Mouse (Mus musculus) limb, embryonic 10.5 days (tissue): ENCODE measurements around the gene Fam20b. TPM values are rescaled to one million over a fixed set of nuclear protein-coding genes. Genes with fewer than 3 reads are reported as not detected.

Source experiments
- DNase-seq: peaks from one replicate; pipeline ENCODE4 v3.0.0-alpha.2; 2017; ENCODE audit warnings: low spot score
- H3K27ac ChIP-seq: fragments of 300-500 bp; sonication (generic); 2 replicates; pipeline ENCODE4 v1.5.1; 2016; ENCODE audit warnings: mild to moderate bottlenecking
- H3K27me3 ChIP-seq: fragments of 300-500 bp; sonication (generic); 2 replicates; pipeline ENCODE4 v1.6.1; 2016; ENCODE audit warnings: low read depth, mild to moderate bottlenecking; ENCODE audit not compliant: poor library complexity, severe bottlenecking
- H3K36me3 ChIP-seq: fragments of 300-500 bp; sonication (generic); 2 replicates; pipeline ENCODE4 v1.6.1; 2016; ENCODE audit warnings: mild to moderate bottlenecking, moderate library complexity
- H3K4me1 ChIP-seq: fragments of 300-500 bp; sonication (generic); 2 replicates; pipeline ENCODE4 v1.6.1; 2016
- H3K4me3 ChIP-seq: fragments of 300-500 bp; sonication (generic); 2 replicates; pipeline ENCODE4 v1.5.1; 2016; ENCODE audit warnings: mild to moderate bottlenecking, moderate library complexity
- H3K9me3 ChIP-seq: fragments of 300-500 bp; sonication (generic); replicated peaks from 2 replicates; pipeline ENCODE4 v1.6.1; 2016; ENCODE audit warnings: mild to moderate bottlenecking
- WGBS: fragments of 180-500 bp; shearing (Covaris S2); methylation state at CpG from one replicate; pipeline ENCODE4 v1.1.7; 2016; 5-methylcytosine and 5-hydroxymethylcytosine counted together
- polyA plus RNA-seq: library from polyadenylated mRNA; unstranded; fragments of >200 nt; fragmentation: Nextera tagmentation; extraction: Ambion mirVana; gene quantifications from 2 replicates; pipeline ENCODE4 v1.2.1, GENCODE M21; 2016

Gene Fam20b
- 18.3 and 19.9 TPM in 2 replicates for polyA plus RNA-seq

- Histone ChIP-seq H3K9me3 (no peaks in the 10 kb centered on the region), H3K36me3 (peaks cover 13% of the 10 kb centered on the region), H3K4me1 (peaks cover 15% of the 10 kb centered on the region), H3K4me3 (peak within 1 kb of the TSS; percentile 96), H3K27ac (peak within 1 kb of the TSS; percentile 94), H3K27me3 (peaks cover 13% of the 10 kb centered on the region; the same call in 1 of the 2 replicates)
- peak; percentile 97 for DNase-seq
- WGBS: 3% methylated on average over 46 of the region's 47 CpGs
These were observed at the start of gene Fam20b for GRCm38 (mm10) chr1:156718950-156719805. Gene Fam20b, minus strand, starts transcription at chr1:156719086.

- Histone ChIP-seq H3K36me3 (no peaks in the 10 kb centered on the region), H3K27ac (no peak overlapping the region), H3K4me3 (no peak overlapping the region), H3K4me1 (peaks cover 22% of the 10 kb centered on the region), H3K27me3 (no peaks in the 10 kb centered on the region), H3K9me3 (peaks cover 2% of the 10 kb centered on the region; the same call in 1 of the 2 replicates)
- DNase-seq: no peak
- 96% methylated on average over 3 of the region's 3 CpGs for WGBS
These were observed 46.4 kb upstream of the Fam20b start for GRCm38 (mm10) chr1:156765311-156765710.

GRCm38 (mm10) chr1:156764584-156764983 is 45.7 kb upstream of the Fam20b start:
- Histone ChIP-seq H3K4me3 (no peak overlapping the region), H3K27ac (no peak overlapping the region), H3K4me1 (peaks cover 18% of the 10 kb centered on the region), H3K27me3 (no peaks in the 10 kb centered on the region), H3K9me3 (peaks cover 2% of the 10 kb centered on the region; the same call in 1 of the 2 replicates), H3K36me3 (no peaks in the 10 kb centered on the region)
- no peak for DNase-seq
- 75% methylated on average over 6 of the region's 6 CpGs for WGBS

- peaks cover 19% of the 10 kb centered on the region for H3K4me1 ChIP-seq
- H3K9me3 ChIP-seq: peaks cover 2% of the 10 kb centered on the region; the same call in 1 of the 2 replicates
- H3K27ac ChIP-seq: no peak overlapping the region; the same call in 1 of the 2 replicates
- H3K27me3 ChIP-seq: no peaks in the 10 kb centered on the region
- no peak for DNase-seq
- 90% methylated on average over 6 of the region's 6 CpGs for WGBS
- H3K4me3 ChIP-seq: no peak overlapping the region
- H3K36me3 ChIP-seq: no peaks in the 10 kb centered on the region
These were observed 44.4 kb upstream of the Fam20b start for GRCm38 (mm10) chr1:156763280-156763679.

- peak overlapping the region; percentile 74 for H3K27ac ChIP-seq
- WGBS: 84% methylated on average over 10 of the region's 10 CpGs
- peaks cover 34% of the 10 kb centered on the region for H3K4me1 ChIP-seq
- H3K9me3 ChIP-seq: peaks cover 2% of the 10 kb centered on the region; the same call in 1 of the 2 replicates
- H3K27me3 ChIP-seq: no peaks in the 10 kb centered on the region
- no peak for DNase-seq
- H3K36me3 ChIP-seq: no peaks in the 10 kb centered on the region
- no peak overlapping the region for H3K4me3 ChIP-seq
These were observed 42.5 kb upstream of the Fam20b start for GRCm38 (mm10) chr1:156761430-156761801.

GRCm38 (mm10) chr1:156760549-156761429 is 41.9 kb upstream of the Fam20b start:
- Histone ChIP-seq H3K4me1 (peaks cover 34% of the 10 kb centered on the region), H3K27ac (peak overlapping the region; percentile 74), H3K27me3 (no peaks in the 10 kb centered on the region), H3K4me3 (no peak overlapping the region), H3K36me3 (no peaks in the 10 kb centered on the region), H3K9me3 (no peaks in the 10 kb centered on the region)
- peak; percentile 59 for DNase-seq
- 64% methylated on average over 13 of the region's 13 CpGs for WGBS

- 47% methylated on average over 4 of the region's 4 CpGs for WGBS
- Histone ChIP-seq H3K4me1 (peaks cover 53% of the 10 kb centered on the region), H3K36me3 (no peaks in the 10 kb centered on the region), H3K9me3 (no peaks in the 10 kb centered on the region), H3K27me3 (no peaks in the 10 kb centered on the region), H3K27ac (0 out of 2 replicates have a peak overlapping the region, but pooled peaks have one; percentile 4), H3K4me3 (no peak overlapping the region)
- no peak for DNase-seq
These were observed 39.4 kb upstream of the Fam20b start for GRCm38 (mm10) chr1:156758326-156758725.

- H3K27ac ChIP-seq: peak overlapping the region; percentile 54
- H3K4me1 ChIP-seq: peaks cover 67% of the 10 kb centered on the region
- H3K27me3 ChIP-seq: no peaks in the 10 kb centered on the region
- no peak for DNase-seq
- WGBS: 49% methylated on average over 15 of the region's 15 CpGs
- no peak overlapping the region for H3K4me3 ChIP-seq
- no peaks in the 10 kb centered on the region for H3K36me3 ChIP-seq
- no peaks in the 10 kb centered on the region for H3K9me3 ChIP-seq
These were observed 35.9 kb upstream of the Fam20b start for GRCm38 (mm10) chr1:156754608-156755413.

- Histone ChIP-seq H3K4me3 (no peak overlapping the region; the same call in 1 of the 2 replicates), H3K27ac (peak overlapping the region; percentile 89), H3K36me3 (no peaks in the 10 kb centered on the region), H3K27me3 (no peaks in the 10 kb centered on the region), H3K9me3 (no peaks in the 10 kb centered on the region), H3K4me1 (peaks cover 66% of the 10 kb centered on the region)
- no peak for DNase-seq
- WGBS: 80% methylated on average over 7 of the region's 7 CpGs
These were observed 34.1 kb upstream of the Fam20b start for GRCm38 (mm10) chr1:156752990-156753389.

- peak overlapping the region; percentile 89 for H3K27ac ChIP-seq
- H3K4me3 ChIP-seq: peak overlapping the region; percentile 43
- peaks cover 61% of the 10 kb centered on the region for H3K4me1 ChIP-seq
- H3K9me3 ChIP-seq: no peaks in the 10 kb centered on the region
- WGBS: 4% methylated on average over 21 of the region's 21 CpGs
- DNase-seq: peak; percentile 89
- no peaks in the 10 kb centered on the region for H3K36me3 ChIP-seq
- H3K27me3 ChIP-seq: no peaks in the 10 kb centered on the region
These were observed 33.3 kb upstream of the Fam20b start for GRCm38 (mm10) chr1:156752020-156752724.

- 40% methylated on average over 4 of the region's 4 CpGs for WGBS
- Histone ChIP-seq H3K27ac (peak overlapping the region; percentile 89), H3K27me3 (no peaks in the 10 kb centered on the region), H3K4me1 (peaks cover 60% of the 10 kb centered on the region), H3K36me3 (no peaks in the 10 kb centered on the region), H3K4me3 (no peak overlapping the region), H3K9me3 (no peaks in the 10 kb centered on the region)
- DNase-seq: no peak
These were observed 31.4 kb upstream of the Fam20b start for GRCm38 (mm10) chr1:156750261-156750660.

GRCm38 (mm10) chr1:156749136-156749535 is 30.2 kb upstream of the Fam20b start:
- no peaks in the 10 kb centered on the region for H3K27me3 ChIP-seq
- no peak for DNase-seq
- H3K27ac ChIP-seq: no peak overlapping the region
- peaks cover 56% of the 10 kb centered on the region for H3K4me1 ChIP-seq
- H3K4me3 ChIP-seq: no peak overlapping the region
- no peaks in the 10 kb centered on the region for H3K9me3 ChIP-seq
- no peaks in the 10 kb centered on the region for H3K36me3 ChIP-seq
